Mouse (Mus musculus) bone marrow macrophage, adult 2 months (primary cell): ENCODE data around the gene Rnf2. TPM values are rescaled to one million over a fixed set of nuclear protein-coding genes. Genes with fewer than 3 reads are reported as not detected.

Experiments
- H3K27ac ChIP-seq: 2 replicates; pipeline ENCODE4 v1.5.1; 2012; ENCODE audit warnings: low read depth, low read length; ENCODE audit not compliant: insufficient read depth
- H3K4me1 ChIP-seq: 2 replicates; pipeline ENCODE4 v1.6.1; 2012; ENCODE audit warnings: low read length; ENCODE audit not compliant: control insufficient read depth, insufficient read depth
- H3K4me3 ChIP-seq: 2 replicates; pipeline ENCODE4 v1.5.1; 2012; ENCODE audit warnings: mild to moderate bottlenecking, low read length, moderate library complexity; ENCODE audit not compliant: insufficient read depth
- CTCF ChIP-seq: IDR thresholded peaks from 2 replicates; pipeline ENCODE4 v1.5.1; 2012; ENCODE audit warnings: low read depth, mild to moderate bottlenecking, low read length, moderate library complexity
- POLR2A ChIP-seq: IDR thresholded peaks from 2 replicates; pipeline ENCODE4 v1.6.1; 2012; ENCODE audit warnings: mild to moderate bottlenecking, low read depth, low read length, borderline replicate concordance
- polyA plus RNA-seq: library from polyadenylated mRNA; stranded (reverse); fragments of >200 nt; gene quantifications from 2 replicates; pipeline ENCODE4 v1.2.4, GENCODE M21; 2012; ENCODE audit not compliant: missing spikeins, insufficient read depth, insufficient read length

Rnf2 gene
- polyA plus RNA-seq, result 36.2 and 39.6 TPM in 2 replicates

DNA sequence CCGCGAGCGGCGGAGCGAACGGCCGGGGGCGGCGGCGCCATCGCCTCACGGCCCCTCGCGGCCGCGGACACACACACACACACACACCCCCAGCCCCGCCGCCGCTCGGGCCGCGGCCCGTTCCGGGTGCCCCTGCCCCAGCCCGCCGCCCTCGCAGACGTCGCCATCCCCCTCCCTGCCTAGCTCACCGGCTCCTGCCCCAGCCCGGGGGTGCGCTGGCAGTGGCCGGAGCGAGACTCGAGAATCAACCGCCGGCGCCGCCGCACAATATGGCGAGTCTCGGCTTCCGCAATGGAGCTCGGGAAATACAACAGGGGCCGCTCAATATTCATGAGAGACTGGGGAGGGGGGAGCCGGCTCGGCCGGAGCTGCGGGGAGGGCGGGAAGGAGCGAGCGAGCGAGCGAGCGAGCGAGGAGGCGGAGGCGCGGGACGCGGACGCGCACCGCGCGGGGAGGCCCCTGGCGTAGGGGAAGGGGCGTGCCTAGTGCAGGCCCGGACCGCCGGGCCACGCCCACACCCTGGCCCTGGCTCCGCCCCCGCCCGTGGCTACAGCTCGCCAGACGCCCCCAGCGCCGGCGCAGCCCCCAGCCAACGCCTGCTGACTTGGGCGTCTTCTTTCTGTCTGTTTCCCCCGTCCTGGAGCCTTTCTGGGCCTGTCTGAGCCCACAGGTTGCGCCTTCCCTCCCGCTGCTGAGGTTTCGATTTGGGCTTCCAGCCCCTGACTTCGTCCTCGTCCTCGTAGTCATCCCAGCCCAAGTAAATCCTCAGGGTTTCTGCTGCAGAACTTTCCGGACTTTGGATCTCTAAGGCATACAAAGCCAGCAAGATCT, at the start of gene Rnf2:
Gene Rnf2 (minus strand): TSS at position 425 of the 831 bp plus-strand sequence.
- Histone ChIP-seq H3K27ac (peak within 1 kb of the TSS; percentile 65), H3K4me3 (peak within 1 kb of the TSS; percentile 98)
- no peak for TF ChIP-seq POLR2A
- TF ChIP-seq CTCF, result no peak

GRCm38 (mm10) chr1:151549794-151550193, 49.0 kb upstream of the Rnf2 start:
- H3K27ac ChIP-seq, result no peak overlapping the region
- TF ChIP-seq CTCF (no peak), POLR2A (no peak)
- no peak overlapping the region for H3K4me3 ChIP-seq
- H3K4me1 ChIP-seq, result no peaks in the 10 kb centered on the region

More for the DNA sequence above, at the start of gene Rnf2:
- H3K4me1 ChIP-seq, result peaks cover 9% of the 10 kb centered on the region

DNA sequence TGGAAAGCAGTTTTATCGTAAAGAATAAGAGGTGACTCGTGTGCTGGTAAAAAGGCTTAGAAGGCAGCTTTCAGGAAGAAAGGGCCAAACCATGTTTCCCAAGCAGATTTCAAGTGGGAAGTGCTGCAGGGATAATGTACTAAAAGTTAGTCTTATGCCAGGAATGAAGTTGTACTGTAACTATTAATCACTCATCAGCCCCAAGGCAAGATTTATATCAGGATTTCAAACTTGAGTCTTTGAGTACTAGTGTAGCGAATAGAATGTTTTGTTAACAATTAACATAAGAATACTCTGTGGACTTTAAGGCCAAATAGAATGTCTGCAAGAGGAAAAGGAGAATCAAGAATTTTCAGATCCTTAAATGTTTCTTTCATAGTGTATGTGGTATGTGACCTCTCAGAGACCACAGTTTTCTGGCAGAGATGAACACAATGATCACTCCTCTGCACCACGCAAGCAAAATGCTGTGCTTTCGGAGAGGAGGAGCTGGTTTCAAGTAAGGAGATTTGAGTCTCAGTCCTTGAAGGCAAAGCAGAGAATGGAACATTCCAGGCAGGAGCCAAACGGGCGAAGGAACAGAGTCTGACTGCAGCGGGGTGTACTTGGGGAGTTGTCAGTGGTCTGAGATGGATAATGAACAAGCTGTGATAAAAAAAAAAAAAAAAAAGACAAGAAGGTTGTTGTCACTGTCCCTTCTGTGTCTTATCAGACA, 48.3 kb upstream of the Rnf2 start:
- TF ChIP-seq POLR2A, result no peak
- TF ChIP-seq CTCF, result no peak
- Histone ChIP-seq H3K4me1 (no peaks in the 10 kb centered on the region), H3K27ac (no peak overlapping the region), H3K4me3 (no peak overlapping the region)

- Histone ChIP-seq H3K4me1 (no peaks in the 10 kb centered on the region), H3K4me3 (no peak overlapping the region), H3K27ac (no peak overlapping the region)
- TF ChIP-seq POLR2A (no peak), CTCF (no peak)
Observed at GRCm38 (mm10) chr1:151545571-151545970, 44.8 kb upstream of the Rnf2 start.

GRCm38 (mm10) chr1:151544581-151544980, 43.8 kb upstream of the Rnf2 start:
- no peak overlapping the region for H3K4me3 ChIP-seq
- H3K27ac ChIP-seq, result no peak overlapping the region
- H3K4me1 ChIP-seq, result no peaks in the 10 kb centered on the region
- no peak for TF ChIP-seq POLR2A
- no peak for TF ChIP-seq CTCF

- no peaks in the 10 kb centered on the region for H3K4me1 ChIP-seq
- no peak overlapping the region for H3K27ac ChIP-seq
- no peak overlapping the region for H3K4me3 ChIP-seq
- TF ChIP-seq POLR2A (no peak), CTCF (no peak)
Observed at GRCm38 (mm10) chr1:151543796-151544477, 43.2 kb upstream of the Rnf2 start.

DNA sequence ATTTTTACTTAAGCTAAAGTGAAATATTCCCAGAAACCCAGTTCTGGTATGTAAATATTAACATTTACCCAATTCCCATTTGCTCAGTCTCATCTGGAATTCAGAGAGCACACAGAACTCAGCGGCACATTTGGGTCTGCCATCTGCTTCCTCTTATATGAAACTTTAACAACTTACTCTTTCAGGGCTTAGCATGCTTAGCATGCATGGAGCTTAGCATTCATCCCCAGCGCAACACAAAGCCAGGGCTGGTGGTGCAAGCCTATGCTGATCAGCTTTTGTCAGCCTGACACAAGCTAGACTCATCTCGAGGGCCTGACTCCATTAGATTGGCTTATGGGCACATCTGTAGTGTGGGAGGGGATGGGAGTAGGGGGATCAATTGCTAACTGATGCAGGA, 25.9 kb upstream of the Rnf2 start:
- Histone ChIP-seq H3K4me3 (no peak overlapping the region), H3K27ac (no peak overlapping the region), H3K4me1 (no peaks in the 10 kb centered on the region)
- TF ChIP-seq POLR2A, result no peak
- no peak for TF ChIP-seq CTCF

GRCm38 (mm10) chr1:151517571-151518250, 17.0 kb upstream of the Rnf2 start:
- no peaks in the 10 kb centered on the region for H3K4me1 ChIP-seq
- TF ChIP-seq CTCF, result no peak
- TF ChIP-seq POLR2A, result no peak
- H3K27ac ChIP-seq, result no peak overlapping the region
- no peak overlapping the region for H3K4me3 ChIP-seq

DNA sequence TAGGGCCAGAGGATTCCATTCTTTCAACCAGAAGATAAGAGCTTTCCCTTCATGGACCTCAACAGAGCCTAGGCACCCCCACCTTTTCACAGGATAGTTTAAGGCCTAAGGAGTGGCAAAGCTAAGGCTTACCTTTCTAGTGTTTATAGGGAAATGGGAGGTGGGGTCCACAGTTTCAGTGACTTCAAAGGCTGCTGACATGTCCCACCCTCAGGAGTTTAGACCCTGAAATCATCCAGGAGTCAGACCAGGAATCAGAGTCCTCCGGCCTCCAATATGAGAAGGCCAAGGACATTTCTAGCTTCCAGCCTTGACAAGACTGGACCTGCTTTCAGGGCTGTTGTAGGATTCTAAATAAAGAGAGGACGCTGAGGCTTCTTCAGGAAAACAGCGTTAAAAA, 16.1 kb upstream of the Rnf2 start:
- H3K4me3 ChIP-seq, result no peak overlapping the region
- no peak for TF ChIP-seq POLR2A

DNA sequence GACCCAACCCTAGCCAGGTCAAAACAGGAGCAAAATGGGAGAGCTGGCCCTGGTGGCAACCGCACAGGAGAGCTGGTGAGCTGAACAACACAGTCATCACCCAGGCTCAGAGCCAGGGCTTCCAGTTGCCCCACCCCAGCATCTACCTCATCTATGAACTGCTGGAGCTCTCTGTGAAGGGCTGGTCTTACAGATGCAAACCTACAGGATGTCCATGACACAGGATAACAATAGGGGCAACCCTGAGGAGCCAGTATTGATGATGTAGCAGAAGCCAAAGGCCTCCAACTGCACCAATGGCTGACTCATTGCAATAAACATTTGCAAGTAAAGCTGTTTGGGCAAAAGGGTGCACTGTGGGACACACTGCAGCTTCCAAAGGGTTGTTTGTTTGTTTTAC, 15.0 kb upstream of the Rnf2 start:
- H3K4me1 ChIP-seq, result peaks cover 7% of the 10 kb centered on the region
- no peak overlapping the region for H3K27ac ChIP-seq
- no peak overlapping the region for H3K4me3 ChIP-seq
- TF ChIP-seq CTCF, result no peak
- no peak for TF ChIP-seq POLR2A

More for the DNA sequence above, 16.1 kb upstream of the Rnf2 start:
- Histone ChIP-seq H3K4me1 (no peaks in the 10 kb centered on the region), H3K27ac (no peak overlapping the region)
